Mouse (Mus musculus): Measurements from ENCODE around the gene Hoxd1. TPM values are rescaled to one million over a fixed set of nuclear protein-coding genes. Genes with fewer than 3 reads are reported as not detected.
A peak's percentile ranks its signal among the peaks of the same experiment; 100 is the strongest.

Hoxd1 gene
- polyA plus RNA-seq (2016; fragmentation: Nextera tagmentation; extraction: Ambion mirVana): 0.68 and 1.2 TPM in 2 replicates

GRCm38 (mm10) chr2:74762522-74763244 lies at the start of gene Hoxd1:
Hoxd1 (plus strand) TSS chr2:74762980.
- H3K36me3 ChIP-seq: no peaks in the 10 kb centered on the region
- DNase-seq (ENCODE audit: low spot score): peak; percentile 88
- under 1% methylated on average over 61 of the region's 61 CpGs for WGBS
- H3K27ac ChIP-seq: peak within 1 kb of the TSS; percentile 26
- H3K4me1 ChIP-seq: peaks cover 41% of the 10 kb centered on the region
- H3K27me3 ChIP-seq (ENCODE audit: low read depth, poor library complexity, severe bottlenecking): peaks cover 69% of the 10 kb centered on the region
- H3K9me3 ChIP-seq (replicated peaks): no peaks in the 10 kb centered on the region
- peak within 1 kb of the TSS; percentile 62 for H3K4me3 ChIP-seq

- Histone ChIP-seq H3K36me3 (0 out of 2 replicates have a peak, but pooled peaks cover 5% of the 10 kb centered on the region), H3K4me1 (peaks cover 79% of the 10 kb centered on the region), H3K4me3 (peak overlapping the region; percentile 89), H3K27me3 (ENCODE audit: low read depth, poor library complexity, severe bottlenecking) (peaks cover 40% of the 10 kb centered on the region), H3K27ac (peak overlapping the region; percentile 97), H3K9me3 (replicated peaks) (no peaks in the 10 kb centered on the region)
- peak; percentile 63 for DNase-seq (ENCODE audit: low spot score)
- WGBS: 3% methylated on average over 19 of the region's 19 CpGs
Observed at GRCm38 (mm10) chr2:74713239-74714150, 49.3 kb upstream of the Hoxd1 start.

- Histone ChIP-seq H3K9me3 (replicated peaks) (no peaks in the 10 kb centered on the region), H3K36me3 (0 out of 2 replicates have a peak, but pooled peaks cover 5% of the 10 kb centered on the region), H3K4me3 (peak overlapping the region; percentile 89), H3K27ac (peak overlapping the region; percentile 97), H3K27me3 (ENCODE audit: low read depth, poor library complexity, severe bottlenecking) (peaks cover 34% of the 10 kb centered on the region), H3K4me1 (peaks cover 78% of the 10 kb centered on the region)
- WGBS: 2% methylated on average over 18 of the region's 18 CpGs
- peak; percentile 77 for DNase-seq (ENCODE audit: low spot score)
Observed at GRCm38 (mm10) chr2:74714156-74714789, 48.5 kb upstream of the Hoxd1 start.

GRCm38 (mm10) chr2:74714881-74715280 lies 47.9 kb upstream of the Hoxd1 start:
- H3K4me1 ChIP-seq: peaks cover 78% of the 10 kb centered on the region
- H3K4me3 ChIP-seq: peak overlapping the region; percentile 89
- peak overlapping the region; percentile 97 for H3K27ac ChIP-seq
- peaks cover 36% of the 10 kb centered on the region for H3K27me3 ChIP-seq (ENCODE audit: low read depth, poor library complexity, severe bottlenecking)
- no peaks in the 10 kb centered on the region for H3K9me3 ChIP-seq (replicated peaks)
- 0 out of 2 replicates have a peak, but pooled peaks cover 5% of the 10 kb centered on the region for H3K36me3 ChIP-seq
- under 1% methylated on average over 14 of the region's 14 CpGs for WGBS
- DNase-seq (ENCODE audit: low spot score): peak; percentile 72

GRCm38 (mm10) chr2:74715504-74716241 lies 47.1 kb upstream of the Hoxd1 start:
- 2% methylated on average over 26 of the region's 26 CpGs for WGBS
- Histone ChIP-seq H3K9me3 (replicated peaks) (no peaks in the 10 kb centered on the region), H3K36me3 (0 out of 2 replicates have a peak, but pooled peaks cover 5% of the 10 kb centered on the region), H3K4me1 (peaks cover 78% of the 10 kb centered on the region), H3K27me3 (ENCODE audit: low read depth, poor library complexity, severe bottlenecking) (peaks cover 30% of the 10 kb centered on the region; the same call in 1 of the 2 replicates), H3K4me3 (peak overlapping the region; percentile 89), H3K27ac (peak overlapping the region; percentile 97)
- DNase-seq (ENCODE audit: low spot score): peak; percentile 96

GRCm38 (mm10) chr2:74720384-74720783 lies 42.4 kb upstream of the Hoxd1 start:
- Histone ChIP-seq H3K27ac (no peak overlapping the region), H3K4me3 (no peak overlapping the region), H3K27me3 (ENCODE audit: low read depth, poor library complexity, severe bottlenecking) (peaks cover 66% of the 10 kb centered on the region), H3K9me3 (replicated peaks) (no peaks in the 10 kb centered on the region), H3K4me1 (peaks cover 90% of the 10 kb centered on the region), H3K36me3 (peaks cover 14% of the 10 kb centered on the region)
- 8% methylated on average over 2 of the region's 2 CpGs for WGBS
- no peak for DNase-seq (ENCODE audit: low spot score)

GRCm38 (mm10) chr2:74720955-74721491 lies 41.8 kb upstream of the Hoxd1 start:
- H3K27me3 ChIP-seq (ENCODE audit: low read depth, poor library complexity, severe bottlenecking): peaks cover 73% of the 10 kb centered on the region
- DNase-seq (ENCODE audit: low spot score): peak; percentile 38
- 3% methylated on average over 5 of the region's 5 CpGs for WGBS

GRCm38 (mm10) chr2:74721882-74722281 lies 40.9 kb upstream of the Hoxd1 start:
- WGBS: 5% methylated on average over 6 of the region's 6 CpGs
- H3K4me1 ChIP-seq: peaks cover 92% of the 10 kb centered on the region
- peaks cover 23% of the 10 kb centered on the region for H3K36me3 ChIP-seq
- peak overlapping the region; percentile 10; the same call in 1 of the 2 replicates for H3K4me3 ChIP-seq
- H3K27ac ChIP-seq: peak overlapping the region; percentile 14; the same call in 1 of the 2 replicates
- peaks cover 75% of the 10 kb centered on the region for H3K27me3 ChIP-seq (ENCODE audit: low read depth, poor library complexity, severe bottlenecking)
- DNase-seq (ENCODE audit: low spot score): peak; percentile 62
- no peaks in the 10 kb centered on the region for H3K9me3 ChIP-seq (replicated peaks)

More at GRCm38 (mm10) chr2:74720955-74721491, 41.8 kb upstream of the Hoxd1 start:
- Histone ChIP-seq H3K36me3 (peaks cover 19% of the 10 kb centered on the region), H3K9me3 (replicated peaks) (no peaks in the 10 kb centered on the region), H3K4me1 (peaks cover 89% of the 10 kb centered on the region), H3K27ac (no peak overlapping the region), H3K4me3 (0 out of 2 replicates have a peak overlapping the region, but pooled peaks have one; percentile 16)

- 18% methylated on average over 8 of the region's 8 CpGs for WGBS
- peak; percentile 45 for DNase-seq (ENCODE audit: low spot score)
- Histone ChIP-seq H3K27ac (no peak overlapping the region), H3K36me3 (peaks cover 30% of the 10 kb centered on the region), H3K27me3 (ENCODE audit: low read depth, poor library complexity, severe bottlenecking) (peaks cover 79% of the 10 kb centered on the region), H3K9me3 (replicated peaks) (no peaks in the 10 kb centered on the region), H3K4me3 (peak overlapping the region; percentile 9), H3K4me1 (peaks cover 97% of the 10 kb centered on the region)
Observed at GRCm38 (mm10) chr2:74722949-74723348, 39.8 kb upstream of the Hoxd1 start.

GRCm38 (mm10) chr2:74724244-74725015 lies 38.4 kb upstream of the Hoxd1 start:
- WGBS: 19% methylated on average over 7 of the region's 7 CpGs
- H3K36me3 ChIP-seq: peaks cover 42% of the 10 kb centered on the region
- peaks cover 99% of the 10 kb centered on the region for H3K4me1 ChIP-seq
- DNase-seq (ENCODE audit: low spot score): peak; percentile 40
- no peaks in the 10 kb centered on the region for H3K9me3 ChIP-seq (replicated peaks)
- H3K4me3 ChIP-seq: no peak overlapping the region
- H3K27me3 ChIP-seq (ENCODE audit: low read depth, poor library complexity, severe bottlenecking): peaks cover 84% of the 10 kb centered on the region
- H3K27ac ChIP-seq: no peak overlapping the region

- 9% methylated on average over 17 of the region's 17 CpGs for WGBS
- DNase-seq (ENCODE audit: low spot score): peak; percentile 57
Observed at GRCm38 (mm10) chr2:74725171-74725570, 37.6 kb upstream of the Hoxd1 start.

More at GRCm38 (mm10) chr2:74725171-74725570, 37.6 kb upstream of the Hoxd1 start:
- Histone ChIP-seq H3K4me3 (peak overlapping the region; percentile 21; the same call in 1 of the 2 replicates), H3K27ac (no peak overlapping the region), H3K36me3 (peaks cover 42% of the 10 kb centered on the region), H3K27me3 (ENCODE audit: low read depth, poor library complexity, severe bottlenecking) (peaks cover 86% of the 10 kb centered on the region), H3K9me3 (replicated peaks) (no peaks in the 10 kb centered on the region), H3K4me1 (peaks cover 99% of the 10 kb centered on the region)

Data from limb, embryonic 10.5 days (tissue).